Mouse (Mus musculus) fat pad, adult 2 months (tissue): ENCODE measurements around the gene Zcchc13.
"Not testable (repeated sequence)": the region's sequence is repeated elsewhere in the genome, so short reads cannot be mapped to it uniquely, and the experiment has no call there.

Experiments used
- DNase-seq: peaks from one replicate; pipeline ENCODE4 v3.0.0-alpha.2; 2011; ENCODE audit warnings: low read depth, low spot score; ENCODE audit errors: extremely low read depth

Gene Zcchc13

GRCm38 (mm10) chrX:103638566-103638965, 8.2 kb downstream of the Zcchc13 start:
- DNase-seq: no peak

GRCm38 (mm10) chrX:103644301-103644700, 13.9 kb downstream of the Zcchc13 start:
- no peak for DNase-seq

DNA sequence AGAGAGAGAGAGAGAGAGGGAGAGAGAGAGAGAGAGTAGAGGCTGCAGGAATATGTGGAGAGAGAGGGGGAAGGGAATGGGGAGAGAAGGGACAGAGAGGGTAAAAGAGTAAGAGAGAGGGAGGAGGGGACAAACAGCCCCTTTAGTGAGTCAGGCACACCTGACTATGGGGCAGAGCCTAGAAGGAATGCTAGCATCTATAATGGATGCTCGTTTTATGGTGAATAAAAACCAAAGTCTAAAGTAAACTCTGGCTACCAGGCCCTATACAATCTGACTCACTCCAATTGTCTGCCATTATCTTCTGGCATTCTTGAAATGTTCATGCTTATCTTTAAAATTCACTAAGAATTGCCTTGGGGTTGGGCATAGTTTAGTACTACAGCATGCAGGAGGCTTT, 21.7 kb downstream of the Zcchc13 start:
- no peak for DNase-seq

DNA sequence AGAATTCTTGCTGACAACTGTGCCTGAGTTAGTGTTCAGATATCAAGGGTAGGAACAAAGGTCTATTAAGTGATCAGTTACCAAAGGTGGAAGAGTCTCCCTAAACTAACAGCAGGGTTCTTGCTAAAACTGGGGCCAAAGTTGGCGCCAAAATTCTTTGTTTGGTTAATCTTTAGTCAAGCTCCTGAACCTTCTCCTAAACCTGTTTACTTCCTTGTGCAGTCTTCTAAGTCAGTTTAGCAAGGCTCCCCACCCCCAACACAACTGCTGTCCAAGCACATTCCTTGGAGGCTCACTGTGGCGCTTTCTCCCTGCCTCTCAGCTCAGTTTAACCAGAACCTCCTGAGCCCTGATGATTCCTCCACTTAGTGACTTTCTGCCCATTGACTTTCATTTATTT, 22.6 kb downstream of the Zcchc13 start:
- DNase-seq: no peak

- DNase-seq: no peak
Measured at GRCm38 (mm10) chrX:103658985-103659384, 28.6 kb downstream of the Zcchc13 start.

GRCm38 (mm10) chrX:103664445-103664844, 34.1 kb downstream of the Zcchc13 start:
- DNase-seq: not testable (repeated sequence)

- peak; percentile 62 for DNase-seq
Measured at GRCm38 (mm10) chrX:103670245-103670644, 39.9 kb downstream of the Zcchc13 start.

- DNase-seq: no peak
Measured at GRCm38 (mm10) chrX:103673761-103674160, 43.4 kb downstream of the Zcchc13 start.

- DNase-seq: no peak
Measured at GRCm38 (mm10) chrX:103674674-103675073, 44.3 kb downstream of the Zcchc13 start.
